Mouse (Mus musculus) embryonic facial prominence, embryonic 11.5 days (tissue): Measurements from ENCODE around the gene Kpna1. TPM values are rescaled to one million over a fixed set of nuclear protein-coding genes. Genes with fewer than 3 reads are reported as not detected.
A peak's percentile ranks its signal among the peaks of the same experiment; 100 is the strongest.
"Not testable (repeated sequence)": the region's sequence is repeated elsewhere in the genome, so short reads cannot be mapped to it uniquely, and the experiment has no call there.

Experiments used
- ATAC-seq: fragments of 200-750 bp; cut with Nextera tagmentation; replicated peaks from 2 replicates; pipeline ENCODE4 v1.8.0; 2017; ENCODE audit warnings: low read depth; ENCODE audit not compliant: insufficient number of reproducible peaks, low FRiP score, low TSS enrichment
- DNase-seq: peaks from one replicate; pipeline ENCODE4 v3.0.0-alpha.2; 2015; ENCODE audit warnings: low spot score
- H3K27ac ChIP-seq: fragments of 300-500 bp; sonication (generic); replicated peaks from 2 replicates; pipeline ENCODE4 v1.5.1; 2014; ENCODE audit warnings: mild to moderate bottlenecking, low read depth, low read length, control low read depth
- H3K27me3 ChIP-seq: fragments of 300-500 bp; sonication (generic); 2 replicates; pipeline ENCODE4 v1.6.1; 2014; ENCODE audit warnings: mild to moderate bottlenecking, low read length, moderate library complexity, mixed read lengths; ENCODE audit not compliant: control insufficient read depth, insufficient read depth
- H3K36me3 ChIP-seq: fragments of 300-500 bp; sonication (generic); replicated peaks from 2 replicates; pipeline ENCODE4 v1.6.1; 2014; ENCODE audit warnings: low read depth, mild to moderate bottlenecking, low read length, moderate library complexity, mixed read lengths; ENCODE audit not compliant: control insufficient read depth, insufficient read depth
- H3K4me1 ChIP-seq: fragments of 300-500 bp; sonication (generic); 2 replicates; pipeline ENCODE4 v1.6.1; 2014; ENCODE audit warnings: low read length, mixed read lengths; ENCODE audit not compliant: control insufficient read depth, insufficient read depth
- H3K4me2 ChIP-seq: fragments of 300-500 bp; sonication (generic); 2 replicates; pipeline ENCODE4 v1.6.1; 2014; ENCODE audit warnings: low read depth, mild to moderate bottlenecking, control low read depth, low read length, moderate library complexity
- H3K4me3 ChIP-seq: fragments of 300-500 bp; sonication (generic); 2 replicates; pipeline ENCODE4 v1.5.1; 2014; ENCODE audit warnings: low read depth, low read length, control low read depth
- H3K9ac ChIP-seq: fragments of 300-500 bp; sonication (generic); replicated peaks from 2 replicates; pipeline ENCODE4 v1.6.1; 2014; ENCODE audit warnings: mild to moderate bottlenecking, control low read depth, low read length
- H3K9me3 ChIP-seq: fragments of 300-500 bp; sonication (generic); replicated peaks from 2 replicates; pipeline ENCODE4 v1.6.1; 2016; ENCODE audit warnings: mild to moderate bottlenecking, low read length, inconsistent platforms, mixed read lengths; ENCODE audit not compliant: control insufficient read depth
- WGBS: fragments of 180-500 bp; shearing (Covaris S2); extraction: QIAGEN DNeasy Blood & Tissue Kit; methylation state at CpG from one replicate; pipeline ENCODE4 v1.1.7; 2014; 5-methylcytosine and 5-hydroxymethylcytosine counted together
- polyA plus RNA-seq: library from polyadenylated mRNA; unstranded; fragments of >200 nt; fragmentation: Nextera tagmentation; extraction: Ambion mirVana; gene quantifications from 2 replicates; pipeline ENCODE4 v1.2.1, GENCODE M21; 2014

Kpna1 gene
- polyA plus RNA-seq, 1 experiment from 2014 or later, result 78.9 TPM

GRCm38 (mm10) chr16:35998852-35999251, 20.3 kb downstream of the Kpna1 start:
- DNase-seq, result not testable (repeated sequence)
- 94% methylated on average over 4 of the region's 4 CpGs for WGBS

GRCm38 (mm10) chr16:36008396-36008795, 29.8 kb downstream of the Kpna1 start:
- WGBS, result 86% methylated on average over 3 of the region's 3 CpGs
- ATAC-seq, result no peak
- Histone ChIP-seq H3K36me3 (no peaks in the 10 kb centered on the region), H3K4me1 (no peaks in the 10 kb centered on the region), H3K9me3 (no peaks in the 10 kb centered on the region), H3K4me3 (no peak overlapping the region), H3K4me2 (no peak overlapping the region), H3K9ac (no peak overlapping the region), H3K27me3 (no peaks in the 10 kb centered on the region), H3K27ac (no peak overlapping the region)
- DNase-seq, result no peak

More at GRCm38 (mm10) chr16:35998852-35999251, 20.3 kb downstream of the Kpna1 start:
- H3K4me2 ChIP-seq, H3K36me3 ChIP-seq, H3K27me3 ChIP-seq, H3K9me3 ChIP-seq, ATAC-seq, H3K4me1 ChIP-seq, H3K9ac ChIP-seq, H3K4me3 ChIP-seq, H3K27ac ChIP-seq: not testable (repeated sequence)

GRCm38 (mm10) chr16:36016335-36016734, 37.8 kb downstream of the Kpna1 start:
- Histone ChIP-seq H3K9me3 (no peaks in the 10 kb centered on the region), H3K27me3 (no peaks in the 10 kb centered on the region), H3K4me2 (no peak overlapping the region), H3K36me3 (no peaks in the 10 kb centered on the region; the same call in 1 of the 2 replicates), H3K9ac (no peak overlapping the region), H3K27ac (no peak overlapping the region), H3K4me3 (no peak overlapping the region), H3K4me1 (no peaks in the 10 kb centered on the region)
- DNase-seq (no peak), ATAC-seq (no peak)
- WGBS, result 91% methylated on average over 1 of the region's 1 CpGs

- not testable (repeated sequence) for H3K27ac ChIP-seq
These were observed 49.6 kb downstream of the Kpna1 start for GRCm38 (mm10) chr16:36028120-36028519.

GRCm38 (mm10) chr16:36040640-36041624, 62.4 kb downstream of the Kpna1 start, which contains the start of gene Wdr5b:
Wdr5b (plus strand) TSS chr16:36041190.
- WGBS, result 2% methylated on average over 39 of the region's 39 CpGs
- H3K36me3 ChIP-seq, result no peaks in the 10 kb centered on the region
- no peaks in the 10 kb centered on the region for H3K4me1 ChIP-seq
- ATAC-seq (peak; percentile 95), DNase-seq (peak; percentile 99)
- peak within 1 kb of the TSS; percentile 74 for H3K9ac ChIP-seq
- peak within 1 kb of the TSS; percentile 64 for H3K4me2 ChIP-seq
- peak within 1 kb of the TSS; percentile 57 for H3K4me3 ChIP-seq
- H3K27ac ChIP-seq, result 0 out of 2 replicates have a peak within 1 kb of the TSS, but pooled peaks have one; percentile 29
- H3K9me3 ChIP-seq, result no peaks in the 10 kb centered on the region
- H3K27me3 ChIP-seq, result no peaks in the 10 kb centered on the region

More at GRCm38 (mm10) chr16:36028120-36028519, 49.6 kb downstream of the Kpna1 start:
- not testable (repeated sequence) for H3K27me3 ChIP-seq, H3K9me3 ChIP-seq, H3K4me3 ChIP-seq, ATAC-seq, H3K36me3 ChIP-seq, H3K9ac ChIP-seq, H3K4me2 ChIP-seq, DNase-seq, H3K4me1 ChIP-seq
- WGBS, result 86% methylated on average over 1 of the region's 2 CpGs

- H3K9me3 ChIP-seq, result no peaks in the 10 kb centered on the region
- no peaks in the 10 kb centered on the region for H3K36me3 ChIP-seq
- H3K4me1 ChIP-seq, result no peaks in the 10 kb centered on the region
- 32% methylated on average over 11 of the region's 11 CpGs for WGBS
- no peak for ATAC-seq
- peak overlapping the region; percentile 57 for H3K4me3 ChIP-seq
- H3K9ac ChIP-seq, result peak overlapping the region; percentile 74
- 0 out of 2 replicates have a peak overlapping the region, but pooled peaks have one; percentile 29 for H3K27ac ChIP-seq
- peak overlapping the region; percentile 64 for H3K4me2 ChIP-seq
- H3K27me3 ChIP-seq, result no peaks in the 10 kb centered on the region
- DNase-seq, result no peak
These were observed 63.1 kb downstream of the Kpna1 start for GRCm38 (mm10) chr16:36041625-36042020.

GRCm38 (mm10) chr16:36043073-36043472, 64.5 kb downstream of the Kpna1 start:
- H3K9ac ChIP-seq, result no peak overlapping the region
- no peaks in the 10 kb centered on the region for H3K27me3 ChIP-seq
- ATAC-seq (no peak), DNase-seq (no peak)
- no peak overlapping the region for H3K4me3 ChIP-seq
- H3K27ac ChIP-seq, result no peak overlapping the region
- no peaks in the 10 kb centered on the region for H3K9me3 ChIP-seq
- H3K36me3 ChIP-seq, result no peaks in the 10 kb centered on the region; the same call in 1 of the 2 replicates
- WGBS, result 84% methylated on average over 10 of the region's 10 CpGs
- H3K4me2 ChIP-seq, result no peak overlapping the region
- H3K4me1 ChIP-seq, result no peaks in the 10 kb centered on the region

GRCm38 (mm10) chr16:36043964-36044363, 65.4 kb downstream of the Kpna1 start:
- Histone ChIP-seq H3K27me3 (no peaks in the 10 kb centered on the region), H3K36me3 (no peaks in the 10 kb centered on the region; the same call in 1 of the 2 replicates), H3K4me1 (no peaks in the 10 kb centered on the region), H3K9ac (no peak overlapping the region), H3K4me3 (no peak overlapping the region), H3K9me3 (no peaks in the 10 kb centered on the region), H3K4me2 (no peak overlapping the region), H3K27ac (no peak overlapping the region)
- DNase-seq (no peak), ATAC-seq (no peak)
- WGBS, result 86% methylated on average over 4 of the region's 4 CpGs
